Mouse (Mus musculus) small intestine, adult 2 months (tissue): ENCODE measurements at regions not wholly inside any gene's neighbourhood (a gene's known extent, or its start where the extent isn't known, plus 50 kb on each side); places are given as distances from the start of the nearest gene placed in this dataset.

ENCODE experiments used
- CTCF ChIP-seq: fragments of 200-500 bp; IDR thresholded peaks from 2 replicates; pipeline ENCODE4 v1.5.1; 2012; ENCODE audit warnings: low read depth, mild to moderate bottlenecking, control low read depth, inconsistent platforms, low read length, moderate library complexity, mixed read lengths; ENCODE audit not compliant: insufficient replicate concordance, insufficient read length; ENCODE audit errors: extremely low read depth
- POLR2A ChIP-seq: fragments of 200-500 bp; IDR thresholded peaks from 2 replicates; pipeline ENCODE4 v1.6.1; 2012; ENCODE audit warnings: low read depth, mild to moderate bottlenecking, control low read depth, inconsistent platforms, low read length, moderate library complexity

GRCm38 (mm10) chr3:61073806-61074205 is 71.2 kb downstream of the P2ry1 start:
- no peak for TF ChIP-seq POLR2A
- no peak for TF ChIP-seq CTCF
